Comparison of ENCODE assay signal across 13 mouse cellular contexts in the genomic region with DNA sequence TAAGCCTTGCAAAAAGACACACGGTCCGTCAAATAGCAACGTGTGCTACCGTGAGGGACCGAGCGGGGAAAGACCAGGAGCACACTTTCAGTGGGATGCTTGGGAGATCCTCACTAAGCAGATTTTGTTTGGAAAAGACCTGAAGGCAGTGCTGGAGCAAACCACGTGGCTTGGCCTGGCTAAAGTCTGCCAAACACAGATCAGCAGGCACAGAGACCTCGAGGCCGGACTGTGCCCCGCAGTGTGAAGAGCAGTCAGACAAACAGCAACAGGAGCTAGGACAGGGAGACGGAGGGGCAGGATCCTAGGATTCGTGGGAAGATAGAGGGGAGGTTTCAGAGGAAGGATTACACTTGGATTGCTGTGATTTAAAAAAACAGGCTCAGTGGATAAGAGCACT. TPM values are rescaled to one million over a fixed set of nuclear protein-coding genes. Genes with fewer than 3 reads are reported as not detected.
"Had no signal": no experiment of that assay in that cellular context is flagged by ENCODE, and none has a peak within 500 bp of the region (broad histone marks: within the 10 kb centered on the region; RNA-seq: fewer than 3 reads in every experiment).

No protein-coding gene starts in this region.

- H3K36me3 ChIP-seq: intestine, embryonic 15.5 days; limb, embryonic 13.5 days; midbrain, embryonic 10.5 days; neural tube, embryonic 15.5 days had no signal

- H3K27ac ChIP-seq: intestine, embryonic 15.5 days; limb, embryonic 13.5 days; liver, embryonic 14.5 days; midbrain, embryonic 10.5 days; neural tube, embryonic 15.5 days; stomach, postnatal 0 days had no signal

- DNase-seq: left cerebral cortex, postnatal 4 days; lung, embryonic 14.5 days; lung, postnatal 10 days; lung, postnatal 4 days; midbrain, embryonic 14.5 days had no signal

- H3K9ac ChIP-seq: intestine, embryonic 15.5 days; limb, embryonic 13.5 days; liver, embryonic 14.5 days; lung, embryonic 14.5 days; neural tube, embryonic 15.5 days had no signal

- H3K4me3 ChIP-seq: intestine, embryonic 15.5 days; limb, embryonic 13.5 days; midbrain, embryonic 10.5 days; myocyte; neural tube, embryonic 15.5 days had no signal

- H3K4me2 ChIP-seq: intestine, embryonic 15.5 days; limb, embryonic 13.5 days; lung, embryonic 14.5 days; neural tube, embryonic 15.5 days had no signal

- H3K9me3 ChIP-seq: intestine, embryonic 15.5 days; limb, embryonic 13.5 days; midbrain, embryonic 10.5 days; neural tube, embryonic 15.5 days had no signal

- ATAC-seq: intestine, embryonic 15.5 days had no signal

RNA-seq across cellular contexts. Expression of a gene that starts 5.0 kb away (rescaled TPM):
- total RNA-seq: megakaryocyte, adult 5-6 weeks had no signal

RNA-seq across cellular contexts. Expression of a gene that starts 11.8 kb away (rescaled TPM):
- total RNA-seq: megakaryocyte, adult 5-6 weeks had no signal
- polyA plus RNA-seq: lung, embryonic 14.5 days; midbrain, embryonic 14.5 days had no signal
